Mouse (Mus musculus): ENCODE data around the gene Lrba. TPM values are rescaled to one million over a fixed set of nuclear protein-coding genes. Genes with fewer than 3 reads are reported as not detected.

The Lrba gene
- total RNA-seq, 2 experiments from 2014 or later = 33.1 to 35.0 TPM

DNA sequence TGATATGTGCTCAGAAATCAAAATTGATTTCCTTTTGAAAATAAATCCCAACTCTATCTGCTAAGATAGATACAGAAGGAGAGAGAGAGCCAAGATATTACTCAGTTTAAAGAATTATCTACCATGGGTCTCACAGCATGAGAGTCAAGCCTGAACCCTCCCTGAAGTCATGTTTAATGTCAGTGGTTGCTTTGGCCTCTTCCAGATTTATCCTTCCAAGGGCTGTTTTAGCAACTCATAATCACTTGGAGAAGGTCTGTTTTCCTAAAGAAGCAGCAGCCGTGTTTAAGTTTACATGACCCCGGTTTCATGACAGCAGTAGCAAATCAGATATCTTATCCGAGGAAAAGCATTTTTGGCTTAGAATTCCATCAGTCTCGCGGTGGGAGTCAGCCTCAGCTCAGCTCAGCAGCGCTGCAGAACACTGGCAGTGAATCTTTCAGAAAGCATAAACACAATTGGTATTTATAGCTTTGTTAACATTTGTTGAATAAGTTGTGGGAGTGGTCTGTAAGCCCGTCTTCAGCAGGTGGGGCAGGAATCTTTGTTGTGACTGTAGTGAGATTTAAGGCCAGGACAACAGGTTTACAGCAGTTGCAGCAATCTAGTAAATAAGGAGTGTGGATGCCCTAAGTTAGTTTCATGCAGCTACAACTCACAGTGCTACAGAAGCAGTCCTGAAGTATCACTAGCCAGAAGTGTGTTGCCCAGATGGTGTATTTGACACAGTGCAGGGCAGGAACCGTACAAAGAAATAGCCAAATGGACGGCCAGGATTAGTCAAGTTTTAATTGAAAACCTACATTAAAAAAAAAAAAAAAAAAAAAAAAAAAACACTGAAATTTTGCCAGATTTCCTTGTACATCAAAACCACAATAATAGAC is 499.2 kb downstream of the Lrba start:
- TF ChIP-seq CTCF (IDR thresholded peaks at IDR 0.05) = no peak
- intact Hi-C loops (cut with DNase I) = no loop called here
- DNase-seq (ENCODE audit: extremely low spot score in 1 of 2, low spot score in 2 of 2) = no peak
- H3K4me3 ChIP-seq = no peak overlapping the region
- H3K27ac ChIP-seq = no peak overlapping the region

DNA sequence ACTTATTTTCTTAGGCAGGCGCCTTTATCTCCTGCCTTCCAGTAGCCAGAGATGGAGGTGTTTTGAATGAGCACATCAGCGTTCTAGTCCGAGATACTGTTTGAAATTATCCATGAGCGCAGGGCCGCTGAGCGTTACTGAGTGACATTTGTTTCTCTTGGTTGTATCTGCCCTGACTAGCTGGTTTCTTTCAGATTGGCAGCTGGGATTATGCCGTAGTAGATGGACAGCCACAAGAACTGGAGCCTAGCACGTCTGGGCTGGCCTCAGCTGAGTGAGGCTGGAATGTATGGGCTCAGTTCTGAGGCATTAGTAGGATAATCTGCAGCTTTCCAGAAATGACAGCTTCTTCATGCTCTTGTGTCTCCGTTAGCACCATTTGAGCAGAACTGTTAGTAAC is 500.6 kb downstream of the Lrba start:
- Histone ChIP-seq H3K4me3 (no peak overlapping the region), H3K27ac (no peak overlapping the region)
- DNase-seq (ENCODE audit: extremely low spot score in 1 of 2, low spot score in 2 of 2) = no peak
- intact Hi-C loops (cut with DNase I) = no loop called here
- TF ChIP-seq CTCF (IDR thresholded peaks at IDR 0.05) = no peak

DNA sequence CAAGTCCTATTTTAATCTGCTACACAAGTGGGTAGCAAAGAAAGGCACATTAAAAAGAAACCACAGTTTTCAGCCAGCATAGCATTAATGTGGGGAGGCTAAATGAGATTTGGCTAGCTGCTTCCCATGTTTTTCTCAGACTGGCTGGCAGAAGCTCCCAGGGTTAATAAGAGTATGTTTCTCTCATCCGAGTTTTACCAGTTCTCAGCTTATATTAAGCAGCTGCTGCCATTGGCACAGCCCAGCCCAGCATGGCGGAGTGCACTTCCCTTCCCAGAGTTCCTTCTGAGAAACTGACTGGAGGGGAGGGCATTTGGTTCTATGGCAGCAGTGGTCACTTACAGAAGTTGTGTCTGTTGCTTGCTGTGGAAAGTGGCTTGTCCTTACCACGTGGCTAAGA is 514.4 kb downstream of the Lrba start:
- DNase-seq (ENCODE audit: extremely low spot score in 1 of 2, low spot score in 2 of 2) = no peak
- no peak overlapping the region for H3K4me3 ChIP-seq
- H3K27ac ChIP-seq = no peak overlapping the region
- intact Hi-C loops (cut with DNase I) = no loop called here
- no peak for TF ChIP-seq CTCF (IDR thresholded peaks at IDR 0.05)

- no peak for DNase-seq (ENCODE audit: extremely low spot score in 1 of 2, low spot score in 2 of 2)
- no peak overlapping the region for H3K4me3 ChIP-seq
- TF ChIP-seq CTCF (IDR thresholded peaks at IDR 0.05) = no peak
- intact Hi-C loops (cut with DNase I) = no loop called here
- H3K27ac ChIP-seq = no peak overlapping the region
These were observed 515.3 kb downstream of the Lrba start for GRCm38 (mm10) chr3:86739745-86740144.

DNA sequence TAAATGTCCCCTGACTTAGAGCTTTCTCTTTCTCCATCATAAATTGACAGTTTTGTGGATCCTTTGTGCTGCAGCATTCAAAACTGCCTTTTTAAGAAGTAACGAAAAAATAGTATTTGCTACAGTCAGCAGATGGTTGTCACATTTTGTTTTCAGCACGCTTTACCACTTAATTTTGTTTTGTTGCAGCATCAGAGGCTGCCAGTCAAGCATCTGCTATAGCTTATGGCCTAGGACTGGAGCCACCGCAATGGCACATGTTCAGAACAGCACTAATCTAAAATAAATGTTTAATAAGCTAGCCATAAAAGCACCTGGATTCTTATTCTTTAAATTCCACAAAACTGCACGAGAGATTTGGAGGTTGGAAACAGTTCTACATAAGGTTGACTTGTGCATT is 520.9 kb downstream of the Lrba start:
- no peak for DNase-seq (ENCODE audit: extremely low spot score in 1 of 2, low spot score in 2 of 2)
- Histone ChIP-seq H3K4me3 (no peak overlapping the region), H3K27ac (no peak overlapping the region)
- TF ChIP-seq CTCF (IDR thresholded peaks at IDR 0.05) = no peak
- intact Hi-C loops (cut with DNase I) = no loop called here

DNA sequence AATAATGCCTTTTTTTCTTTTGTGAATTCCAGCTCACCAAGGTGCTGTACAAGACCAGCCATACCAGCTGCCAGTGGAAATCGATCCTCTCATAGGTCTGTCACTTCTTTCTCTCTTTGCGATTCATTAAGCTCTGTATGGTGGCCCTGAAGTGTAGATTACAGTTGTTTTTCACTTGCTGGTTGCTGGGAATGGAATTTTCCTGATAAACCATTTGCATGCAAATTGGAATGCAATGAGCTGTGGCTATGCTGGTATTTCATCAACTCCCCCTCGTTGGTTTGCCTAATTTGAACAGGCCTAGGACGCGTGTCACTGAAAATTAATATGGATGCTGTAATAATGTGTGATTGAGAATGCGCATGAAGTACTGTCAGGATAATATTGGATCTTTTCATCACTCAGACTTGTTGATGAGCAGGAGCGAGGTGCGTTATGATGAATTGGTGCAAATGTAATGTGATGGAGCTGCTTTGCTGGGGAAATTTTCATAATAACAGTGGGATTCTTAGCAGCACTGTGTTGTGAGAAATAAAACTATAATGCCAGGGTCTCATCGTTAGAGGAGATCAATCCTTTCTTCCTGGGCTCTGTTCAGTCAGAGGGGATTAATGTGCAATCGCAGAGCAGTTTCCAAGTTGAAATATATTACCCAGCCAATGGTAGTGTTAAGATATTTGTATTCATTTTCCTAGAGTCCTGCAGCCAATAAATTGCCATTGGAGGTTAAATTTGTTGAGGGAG is 521.5 kb downstream of the Lrba start:
- TF ChIP-seq CTCF (IDR thresholded peaks at IDR 0.05) = no peak
- Histone ChIP-seq H3K4me3 (no peak overlapping the region), H3K27ac (no peak overlapping the region)
- intact Hi-C loops (cut with DNase I) = no loop called here
- DNase-seq (ENCODE audit: extremely low spot score in 1 of 2, low spot score in 2 of 2) = no peak

DNA sequence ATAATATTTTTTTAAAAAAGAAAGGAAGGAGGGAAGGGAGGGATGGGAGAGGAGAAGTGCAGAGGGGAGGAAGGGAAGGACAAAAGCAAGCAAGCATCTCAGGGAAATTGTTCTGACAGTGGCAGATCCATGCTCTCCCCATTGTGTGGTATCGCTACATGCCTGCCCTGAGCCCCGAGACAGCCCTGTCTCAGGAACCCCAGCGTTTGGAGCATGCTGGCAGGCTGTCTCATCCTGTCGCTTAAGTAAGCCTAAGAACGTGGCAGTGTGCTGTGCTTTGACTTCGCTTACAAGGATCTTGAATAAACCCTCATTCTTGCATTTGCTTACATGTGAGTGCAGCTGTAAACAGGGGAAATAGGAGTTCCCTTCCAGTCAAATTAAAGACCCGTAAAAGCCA is 526.2 kb downstream of the Lrba start:
- H3K27ac ChIP-seq = no peak overlapping the region
- H3K4me3 ChIP-seq = no peak overlapping the region
- intact Hi-C loops (cut with DNase I) = loop anchor here (10.0 kb wide), 1 partner anchor 206 kb away; the partner anchor contains the start of gene Mab21l2
- no peak for TF ChIP-seq CTCF (IDR thresholded peaks at IDR 0.05)
- DNase-seq (ENCODE audit: extremely low spot score in 1 of 2, low spot score in 2 of 2) = no peak

GRCm38 (mm10) chr3:86754178-86754577 is 529.7 kb downstream of the Lrba start:
- no peak overlapping the region for H3K27ac ChIP-seq

GRCm38 (mm10) chr3:86754595-86755557 is 530.4 kb downstream of the Lrba start:
- TF ChIP-seq CTCF (IDR thresholded peaks at IDR 0.05) = no peak
- H3K4me3 ChIP-seq = no peak overlapping the region
- intact Hi-C loops (cut with DNase I) = loop anchor here (10.0 kb wide), 1 partner anchor 210 kb away; the partner anchor contains the start of gene Mab21l2
- H3K27ac ChIP-seq = no peak overlapping the region
- no peak for DNase-seq (ENCODE audit: extremely low spot score in 1 of 2, low spot score in 2 of 2)

More at GRCm38 (mm10) chr3:86754178-86754577, 529.7 kb downstream of the Lrba start:
- intact Hi-C loops (cut with DNase I) = loop anchor here (10.0 kb wide), 1 partner anchor 209 kb away; the partner anchor contains the start of gene Mab21l2
- TF ChIP-seq CTCF (IDR thresholded peaks at IDR 0.05) = no peak
- no peak overlapping the region for H3K4me3 ChIP-seq
- no peak for DNase-seq (ENCODE audit: extremely low spot score in 1 of 2, low spot score in 2 of 2)

- H3K4me3 ChIP-seq = no peak overlapping the region
- no peak overlapping the region for H3K27ac ChIP-seq
- DNase-seq (ENCODE audit: extremely low spot score in 1 of 2, low spot score in 2 of 2) = no peak
- intact Hi-C loops (cut with DNase I) = loop anchor here (10.0 kb wide), 1 partner anchor 212 kb away; the partner anchor contains the start of gene Mab21l2
- no peak for TF ChIP-seq CTCF (IDR thresholded peaks at IDR 0.05)
These were observed 532.1 kb downstream of the Lrba start for GRCm38 (mm10) chr3:86756548-86756947.

DNA sequence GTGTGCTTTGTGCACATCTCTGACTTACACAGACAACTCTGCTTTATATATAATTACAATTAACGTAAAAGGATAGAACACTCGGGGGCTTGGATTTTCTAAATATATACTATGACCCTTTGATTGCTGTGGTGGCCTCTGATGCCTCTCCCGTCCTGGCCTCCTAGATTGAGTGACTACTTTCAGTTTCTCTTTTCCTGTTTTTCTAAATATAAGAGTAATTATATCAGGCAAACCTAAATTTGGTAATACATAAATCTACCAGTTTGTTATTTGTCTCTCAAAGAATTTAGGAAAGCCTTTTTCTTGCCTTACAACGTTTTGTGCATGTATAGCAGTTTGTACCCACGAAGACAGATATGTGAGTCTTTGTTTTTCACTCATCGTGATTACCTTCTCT is 534.2 kb downstream of the Lrba start:
- TF ChIP-seq CTCF (IDR thresholded peaks at IDR 0.05) = no peak
- no peak for DNase-seq (ENCODE audit: extremely low spot score in 1 of 2, low spot score in 2 of 2)
- Histone ChIP-seq H3K27ac (no peak overlapping the region), H3K4me3 (peak overlapping the region; percentile 11; the same call in 1 of the 2 replicates)
- intact Hi-C loops (cut with DNase I) = loop anchor here (10.0 kb wide), 1 partner anchor 214 kb away; the partner anchor contains the start of gene Mab21l2

Data from left cerebral cortex, adult 2 months (tissue).